Mouse (Mus musculus) thymus, adult 2 months (tissue): ENCODE data around the gene Zdhhc6. TPM values are rescaled to one million over a fixed set of nuclear protein-coding genes. Genes with fewer than 3 reads are reported as not detected.

Source experiments
- DNase-seq: peaks from one replicate; pipeline ENCODE4 v3.0.0; 2021
- H3K27ac ChIP-seq: fragments of 200-500 bp; 2 replicates; pipeline ENCODE4 v1.5.1; 2012; ENCODE audit warnings: low read length, control low read depth; ENCODE audit not compliant: control insufficient read depth, insufficient read depth
- H3K27me3 ChIP-seq: fragments of 200-500 bp; 2 replicates; pipeline ENCODE4 v1.6.1; 2012; ENCODE audit warnings: mild to moderate bottlenecking, low read length, moderate library complexity, mixed read lengths; ENCODE audit not compliant: control insufficient read depth, insufficient read depth
- H3K36me3 ChIP-seq: fragments of 200-500 bp; 2 replicates; pipeline ENCODE4 v1.6.1; 2012; ENCODE audit warnings: mild to moderate bottlenecking, low read length, moderate library complexity; ENCODE audit not compliant: control insufficient read depth, insufficient read depth
- H3K4me1 ChIP-seq: fragments of 200-500 bp; replicated peaks from 2 replicates; pipeline ENCODE4 v1.6.1; 2012; ENCODE audit warnings: low read length; ENCODE audit not compliant: control insufficient read depth, insufficient read depth
- H3K4me3 ChIP-seq: fragments of 200-500 bp; 2 replicates; pipeline ENCODE4 v1.5.1; 2012; ENCODE audit warnings: mild to moderate bottlenecking, low read length, control low read depth, moderate library complexity; ENCODE audit not compliant: control insufficient read depth, insufficient read depth
- CTCF ChIP-seq: fragments of 200-500 bp; IDR thresholded peaks from 2 replicates; pipeline ENCODE4 v1.5.1; 2012; ENCODE audit warnings: mild to moderate bottlenecking, control low read depth, low read length, moderate library complexity, borderline replicate concordance; ENCODE audit not compliant: control insufficient read depth, poor library complexity, insufficient read depth; ENCODE audit errors: extremely low read depth
- POLR2A ChIP-seq: fragments of 200-500 bp; IDR thresholded peaks from 2 replicates; pipeline ENCODE4 v1.6.1; 2012; ENCODE audit warnings: mild to moderate bottlenecking, low read length, control low read depth, moderate library complexity; ENCODE audit not compliant: control insufficient read depth, poor library complexity, insufficient read depth; ENCODE audit errors: extremely low read depth
- WGBS: fragments of 180-500 bp; shearing (Covaris S2); methylation state at CpG from one replicate; pipeline ENCODE4 v1.1.7; 2018; 5-methylcytosine and 5-hydroxymethylcytosine counted together
- polyA plus RNA-seq: library from polyadenylated mRNA; depleted of rRNA; stranded (reverse); fragments of >200 nt; gene quantifications from 2 replicates; pipeline ENCODE4 v1.2.3, GENCODE M21; 2012

Gene Zdhhc6
- polyA plus RNA-seq, 1 experiment = 11.4 TPM

DNA sequence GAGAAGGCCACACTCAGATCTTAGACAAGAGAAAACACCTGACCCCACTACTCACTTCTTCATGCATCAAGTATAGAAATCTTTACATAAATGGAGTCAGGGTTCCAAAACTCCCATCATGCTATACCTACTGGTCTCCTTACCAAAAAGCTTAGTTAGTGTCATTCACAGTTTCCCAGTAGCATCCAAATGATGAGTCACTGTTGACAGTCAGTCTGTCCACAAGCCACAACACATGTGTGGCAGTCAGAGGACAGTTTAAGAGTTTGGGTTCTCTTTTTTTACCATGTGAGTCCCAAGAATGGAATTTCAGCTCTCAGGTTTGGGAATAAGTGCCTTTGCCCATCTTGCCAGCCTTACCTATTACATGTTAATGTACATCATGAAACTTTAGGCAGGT is 26.9 kb downstream of the Zdhhc6 start:
- DNase-seq = no peak
- Histone ChIP-seq H3K27ac (no peak overlapping the region), H3K4me3 (no peak overlapping the region), H3K27me3 (no peaks in the 10 kb centered on the region), H3K4me1 (no peaks in the 10 kb centered on the region), H3K36me3 (peaks cover 58% of the 10 kb centered on the region)
- no peak for TF ChIP-seq POLR2A
- no peak for TF ChIP-seq CTCF

- no peak for DNase-seq
- peaks cover 59% of the 10 kb centered on the region for H3K36me3 ChIP-seq
- no peaks in the 10 kb centered on the region for H3K4me1 ChIP-seq
- H3K27me3 ChIP-seq = no peaks in the 10 kb centered on the region
- H3K27ac ChIP-seq = no peak overlapping the region
- TF ChIP-seq CTCF (no peak), POLR2A (no peak)
- no peak overlapping the region for H3K4me3 ChIP-seq
- 90% methylated on average over 4 of the region's 4 CpGs for WGBS
These were observed 29.8 kb downstream of the Zdhhc6 start for GRCm38 (mm10) chr19:55286034-55286433.

GRCm38 (mm10) chr19:55284093-55284492 is 31.7 kb downstream of the Zdhhc6 start:
- Histone ChIP-seq H3K27me3 (no peaks in the 10 kb centered on the region), H3K27ac (no peak overlapping the region), H3K4me3 (no peak overlapping the region), H3K4me1 (no peaks in the 10 kb centered on the region), H3K36me3 (peaks cover 57% of the 10 kb centered on the region)
- 98% methylated on average over 4 of the region's 4 CpGs for WGBS
- TF ChIP-seq CTCF (no peak), POLR2A (no peak)
- no peak for DNase-seq

DNA sequence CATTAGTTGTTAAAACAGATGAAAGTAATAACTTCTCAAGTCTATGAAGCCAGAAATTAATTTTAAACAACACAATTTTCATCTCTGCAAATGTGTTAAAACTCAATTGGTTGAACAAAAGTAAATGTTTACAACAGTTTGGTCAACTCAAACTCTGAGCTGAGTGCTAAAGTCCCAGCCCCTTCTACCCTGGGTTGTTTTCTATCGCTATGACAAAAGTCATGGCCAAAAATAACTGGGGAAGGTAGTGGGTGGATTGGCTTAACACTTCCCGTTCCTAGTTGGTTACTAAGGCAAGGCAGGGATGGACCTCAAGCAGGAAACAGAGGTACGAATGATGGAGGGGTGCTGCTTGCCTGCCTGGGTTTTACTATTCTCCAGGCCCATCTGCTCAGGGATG is 39.1 kb downstream of the Zdhhc6 start:
- H3K4me3 ChIP-seq = no peak overlapping the region
- H3K4me1 ChIP-seq = no peaks in the 10 kb centered on the region
- TF ChIP-seq POLR2A = no peak
- TF ChIP-seq CTCF = no peak
- no peak overlapping the region for H3K27ac ChIP-seq
- no peaks in the 10 kb centered on the region for H3K27me3 ChIP-seq
- 92% methylated on average over 3 of the region's 3 CpGs for WGBS
- peaks cover 37% of the 10 kb centered on the region for H3K36me3 ChIP-seq
- DNase-seq = no peak

DNA sequence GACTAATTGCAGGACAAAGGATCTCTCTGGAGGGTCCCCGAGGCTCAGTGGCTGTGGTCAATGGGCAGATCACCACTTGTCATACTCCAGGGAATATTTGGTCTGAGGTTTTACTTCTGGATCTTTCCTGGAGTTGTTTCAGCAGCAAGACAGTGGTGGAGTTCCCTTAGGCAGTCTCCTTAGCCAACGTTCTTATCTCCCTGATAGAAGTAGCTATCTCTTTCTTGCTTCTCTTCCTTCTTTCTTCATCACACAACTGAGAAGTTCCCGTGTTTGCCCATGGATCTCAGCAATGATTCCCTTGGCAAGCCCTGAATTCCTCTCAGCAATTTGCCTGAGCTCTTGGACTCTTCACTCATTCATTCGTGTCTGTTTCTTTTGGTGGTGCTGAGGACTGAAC is 39.7 kb downstream of the Zdhhc6 start:
- Histone ChIP-seq H3K27me3 (no peaks in the 10 kb centered on the region), H3K27ac (no peak overlapping the region), H3K4me1 (no peaks in the 10 kb centered on the region), H3K36me3 (peaks cover 36% of the 10 kb centered on the region), H3K4me3 (no peak overlapping the region)
- no peak for TF ChIP-seq CTCF
- TF ChIP-seq POLR2A = no peak
- no peak for DNase-seq
- 97% methylated on average over 4 of the region's 4 CpGs for WGBS

DNA sequence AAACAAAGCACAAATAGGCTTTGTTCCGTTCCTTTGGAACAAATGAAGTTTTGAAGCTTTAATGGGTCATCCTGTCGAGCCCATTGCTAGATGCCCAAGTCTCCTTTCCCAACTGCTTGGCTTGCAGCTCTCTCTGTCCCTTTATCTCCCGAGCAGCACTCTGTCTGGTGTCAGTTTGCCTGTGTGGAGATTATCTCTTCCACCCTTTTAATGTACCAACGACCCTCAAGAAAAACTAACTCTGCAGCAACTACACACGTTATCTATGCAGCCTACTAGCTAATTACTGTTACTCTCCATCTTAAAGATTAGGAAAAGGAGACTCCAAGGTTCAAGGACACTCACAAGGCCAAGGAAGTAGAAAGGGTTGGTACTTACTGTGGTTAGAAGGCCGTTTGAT is 42.5 kb downstream of the Zdhhc6 start:
- 94% methylated on average over 6 of the region's 6 CpGs for WGBS
- Histone ChIP-seq H3K4me1 (peaks cover 3% of the 10 kb centered on the region), H3K27ac (no peak overlapping the region), H3K36me3 (peaks cover 27% of the 10 kb centered on the region), H3K27me3 (no peaks in the 10 kb centered on the region), H3K4me3 (no peak overlapping the region)
- TF ChIP-seq POLR2A (no peak), CTCF (no peak)
- no peak for DNase-seq

DNA sequence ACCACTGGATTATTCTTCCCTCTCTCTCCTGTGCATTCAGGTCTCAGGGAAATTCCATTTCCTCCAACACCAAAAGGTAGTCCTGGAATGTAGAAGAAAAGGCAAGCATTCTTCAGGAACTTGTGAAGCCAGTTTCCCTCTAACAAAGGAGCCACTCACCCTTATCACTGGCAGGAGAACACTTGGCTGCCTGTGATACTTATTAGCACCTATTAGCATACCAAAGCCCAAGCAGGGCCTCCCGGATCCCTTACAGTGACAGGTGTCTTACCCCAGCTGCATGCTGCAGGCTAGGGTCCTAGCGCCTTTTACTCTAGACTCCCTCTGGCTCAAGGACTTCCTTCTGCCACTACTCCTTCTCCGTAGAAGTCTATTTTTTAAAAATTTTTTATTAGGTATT is 44.4 kb downstream of the Zdhhc6 start:
- WGBS = 100% methylated on average over 3 of the region's 3 CpGs
- Histone ChIP-seq H3K4me1 (peaks cover 6% of the 10 kb centered on the region), H3K27ac (no peak overlapping the region), H3K27me3 (no peaks in the 10 kb centered on the region), H3K36me3 (peaks cover 20% of the 10 kb centered on the region), H3K4me3 (no peak overlapping the region)
- TF ChIP-seq CTCF = no peak
- no peak for TF ChIP-seq POLR2A
- no peak for DNase-seq
